Mouse (Mus musculus) hindbrain, embryonic 16.5 days (tissue): ENCODE measurements around the gene Myh14. TPM values are rescaled to one million over a fixed set of nuclear protein-coding genes. Genes with fewer than 3 reads are reported as not detected.

Experiments
- ATAC-seq: fragments of 200-750 bp; cut with Nextera tagmentation; 2 replicates; pipeline ENCODE4 v1.8.0; 2017; ENCODE audit warnings: moderate TSS enrichment, moderate library complexity
- H3K27ac ChIP-seq: fragments of 300-500 bp; sonication (generic); 2 replicates; pipeline ENCODE4 v1.5.1; 2014; ENCODE audit warnings: low read depth, mild to moderate bottlenecking, control low read depth, low read length, moderate library complexity
- H3K27me3 ChIP-seq: fragments of 300-500 bp; sonication (generic); replicated peaks from 2 replicates; pipeline ENCODE4 v1.6.1; 2014; ENCODE audit warnings: low read length; ENCODE audit not compliant: control insufficient read depth, insufficient read depth
- H3K36me3 ChIP-seq: fragments of 300-500 bp; sonication (generic); 2 replicates; pipeline ENCODE4 v1.6.1; 2014; ENCODE audit warnings: mild to moderate bottlenecking, low read length, moderate library complexity, mixed read lengths; ENCODE audit not compliant: control insufficient read depth, insufficient read depth
- H3K4me1 ChIP-seq: fragments of 300-500 bp; sonication (generic); 2 replicates; pipeline ENCODE4 v1.6.1; 2014; ENCODE audit warnings: low read depth, low read length; ENCODE audit not compliant: control insufficient read depth, insufficient read depth
- H3K4me2 ChIP-seq: fragments of 300-500 bp; sonication (generic); 2 replicates; pipeline ENCODE4 v1.6.1; 2014; ENCODE audit warnings: mild to moderate bottlenecking, low read length, control low read depth, moderate library complexity
- H3K4me3 ChIP-seq: fragments of 300-500 bp; sonication (generic); 2 replicates; pipeline ENCODE4 v1.5.1; 2014; ENCODE audit warnings: mild to moderate bottlenecking, low read length, control low read depth, moderate library complexity
- H3K9ac ChIP-seq: fragments of 300-500 bp; sonication (generic); 2 replicates; pipeline ENCODE4 v1.6.1; 2014; ENCODE audit warnings: low read depth, mild to moderate bottlenecking, control low read depth, low read length, moderate library complexity
- H3K9me3 ChIP-seq: fragments of 300-500 bp; sonication (generic); 2 replicates; pipeline ENCODE4 v1.6.1; 2014; ENCODE audit warnings: mild to moderate bottlenecking, low read length, moderate library complexity; ENCODE audit not compliant: control insufficient read depth
- WGBS: fragments of 180-500 bp; shearing (Covaris S2); extraction: QIAGEN DNeasy Blood & Tissue Kit; methylation state at CpG from one replicate; pipeline ENCODE4 v1.1.7; 2014; 5-methylcytosine and 5-hydroxymethylcytosine counted together
- polyA plus RNA-seq: library from polyadenylated mRNA; unstranded; fragments of >200 nt; fragmentation: Nextera tagmentation; extraction: Ambion mirVana; gene quantifications from 2 replicates; pipeline ENCODE4 v1.2.1, GENCODE M21; 2015

Myh14 gene
- polyA plus RNA-seq, 1 experiment from 2014 or later = 8.0 TPM

DNA sequence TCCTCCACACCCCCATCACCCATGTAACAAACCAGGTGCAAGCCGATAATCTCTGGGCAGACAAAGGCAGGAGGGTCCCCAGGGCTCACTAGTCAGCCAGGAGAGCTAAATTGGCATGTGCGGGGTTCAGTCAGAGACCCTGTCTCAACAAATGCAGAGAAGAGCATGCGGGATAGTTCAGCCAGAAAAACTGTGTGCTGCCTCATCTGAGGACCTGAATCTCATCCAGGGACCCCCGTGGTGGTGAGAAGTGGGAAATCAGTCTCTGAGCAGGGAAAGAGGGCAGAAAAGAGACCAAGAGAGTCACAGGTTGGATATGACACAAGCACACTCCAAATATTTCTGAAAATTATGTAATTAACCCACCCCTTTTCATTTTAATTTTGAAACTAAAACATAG, 5.5 kb upstream of the Myh14 start:
- H3K4me2 ChIP-seq = no peak overlapping the region
- no peak overlapping the region for H3K4me3 ChIP-seq
- no peaks in the 10 kb centered on the region for H3K27me3 ChIP-seq
- H3K4me1 ChIP-seq = peaks cover 2% of the 10 kb centered on the region
- no peak overlapping the region for H3K9ac ChIP-seq
- H3K27ac ChIP-seq = no peak overlapping the region
- no peaks in the 10 kb centered on the region for H3K36me3 ChIP-seq
- WGBS = 55% methylated on average over 4 of the region's 4 CpGs
- H3K9me3 ChIP-seq = no peaks in the 10 kb centered on the region
- no peak for ATAC-seq

DNA sequence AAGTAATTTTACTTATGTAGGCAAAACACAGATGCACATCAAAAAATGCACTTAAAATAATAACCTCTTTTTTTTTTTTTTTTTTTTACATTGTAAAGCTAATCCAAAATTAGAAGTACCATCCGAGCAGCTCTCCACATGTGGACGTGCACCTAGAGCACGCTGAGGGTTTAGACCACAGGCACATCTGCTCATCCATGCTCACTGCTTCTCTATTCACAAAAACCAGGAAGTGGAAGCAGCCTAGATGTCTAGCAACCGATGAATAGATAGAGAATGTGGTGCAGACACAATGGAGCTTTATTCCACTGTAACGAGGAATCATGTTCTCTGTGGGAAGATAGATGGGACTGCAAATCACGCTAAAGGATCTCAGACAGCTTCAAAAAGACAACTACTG, 4.5 kb upstream of the Myh14 start:
- H3K4me3 ChIP-seq = no peak overlapping the region
- no peak overlapping the region for H3K4me2 ChIP-seq
- 47% methylated on average over 6 of the region's 6 CpGs for WGBS
- peaks cover 5% of the 10 kb centered on the region; the same call in 1 of the 2 replicates for H3K27me3 ChIP-seq
- H3K4me1 ChIP-seq = peaks cover 7% of the 10 kb centered on the region
- H3K27ac ChIP-seq = no peak overlapping the region
- ATAC-seq = no peak
- H3K36me3 ChIP-seq = no peaks in the 10 kb centered on the region
- H3K9me3 ChIP-seq = no peaks in the 10 kb centered on the region
- H3K9ac ChIP-seq = no peak overlapping the region

DNA sequence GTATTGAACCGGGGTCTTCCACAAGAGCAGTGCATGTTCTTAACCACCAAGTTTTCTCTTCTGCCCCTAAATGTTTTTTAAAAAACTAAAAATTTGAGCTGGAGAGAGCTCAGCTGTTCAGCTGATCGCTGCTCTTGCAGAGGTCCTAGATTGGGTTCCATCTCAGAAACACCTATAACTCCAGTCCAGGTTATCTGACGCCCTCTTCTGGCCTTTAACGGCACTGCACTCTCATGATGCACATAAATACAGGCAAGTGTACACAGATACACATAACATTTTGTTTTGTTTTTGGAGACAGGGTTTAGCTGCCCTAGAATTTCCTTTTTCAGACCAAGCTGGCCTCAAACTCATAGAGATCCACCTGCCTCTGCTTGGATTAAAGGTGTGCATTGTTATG, 3.9 kb upstream of the Myh14 start:
- no peak overlapping the region for H3K27ac ChIP-seq
- no peak overlapping the region for H3K9ac ChIP-seq
- H3K27me3 ChIP-seq = peaks cover 5% of the 10 kb centered on the region; the same call in 1 of the 2 replicates
- no peak for ATAC-seq
- WGBS = 79% methylated on average over 4 of the region's 4 CpGs
- no peak overlapping the region for H3K4me2 ChIP-seq
- no peak overlapping the region for H3K4me3 ChIP-seq
- H3K4me1 ChIP-seq = peaks cover 7% of the 10 kb centered on the region
- no peaks in the 10 kb centered on the region for H3K36me3 ChIP-seq
- no peaks in the 10 kb centered on the region for H3K9me3 ChIP-seq

DNA sequence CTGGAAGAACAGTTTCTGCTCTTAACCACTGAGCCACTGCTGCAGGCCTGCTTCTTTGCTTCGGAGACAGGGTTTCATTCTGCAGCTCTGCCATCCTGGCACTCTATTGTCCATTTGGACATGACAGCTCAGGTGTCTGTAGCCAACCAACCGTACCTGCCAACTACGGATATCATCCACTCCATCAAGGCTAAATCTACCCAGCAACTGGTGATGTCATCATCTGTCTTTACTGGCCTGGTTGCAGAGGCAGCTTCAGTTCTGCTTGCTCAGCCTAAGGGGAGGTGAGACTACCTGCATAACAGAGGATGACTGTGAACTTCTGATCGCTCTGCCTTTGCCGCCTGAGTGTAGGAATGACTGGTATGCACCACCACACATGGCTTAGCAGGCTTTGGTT, 1.6 kb upstream of the Myh14 start:
- Histone ChIP-seq H3K4me3 (no peak overlapping the region), H3K4me2 (no peak overlapping the region), H3K9ac (no peak overlapping the region), H3K4me1 (peaks cover 7% of the 10 kb centered on the region), H3K27ac (no peak overlapping the region), H3K27me3 (peaks cover 10% of the 10 kb centered on the region; the same call in 1 of the 2 replicates), H3K9me3 (no peaks in the 10 kb centered on the region), H3K36me3 (no peaks in the 10 kb centered on the region)
- no peak for ATAC-seq
- WGBS = 85% methylated on average over 5 of the region's 5 CpGs

DNA sequence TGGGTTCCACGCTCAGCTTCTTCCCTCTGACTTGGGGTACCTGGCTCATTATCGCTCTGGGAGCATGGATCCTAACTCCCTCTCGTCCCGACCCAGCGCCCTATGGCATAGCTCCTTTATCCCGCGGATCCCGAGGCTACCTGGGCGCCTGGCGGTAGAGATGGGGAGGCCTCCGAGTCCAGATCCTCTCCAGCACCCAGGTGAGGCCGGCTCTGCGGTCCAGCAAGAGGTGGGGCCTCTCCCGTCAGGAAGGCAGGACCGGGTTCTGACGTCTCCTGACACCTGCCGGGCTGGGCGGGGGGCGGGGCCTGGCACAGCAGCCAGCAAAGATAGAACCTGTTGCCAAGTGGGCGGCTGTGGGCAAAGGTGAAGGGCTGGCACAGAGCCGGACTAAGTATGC, 1.5 kb downstream of the Myh14 start:
- Histone ChIP-seq H3K9ac (no peak overlapping the region), H3K4me3 (no peak overlapping the region), H3K9me3 (no peaks in the 10 kb centered on the region), H3K27me3 (peaks cover 10% of the 10 kb centered on the region; the same call in 1 of the 2 replicates), H3K36me3 (no peaks in the 10 kb centered on the region), H3K4me1 (peaks cover 7% of the 10 kb centered on the region), H3K27ac (no peak overlapping the region), H3K4me2 (no peak overlapping the region)
- no peak for ATAC-seq
- WGBS = 16% methylated on average over 20 of the region's 21 CpGs

DNA sequence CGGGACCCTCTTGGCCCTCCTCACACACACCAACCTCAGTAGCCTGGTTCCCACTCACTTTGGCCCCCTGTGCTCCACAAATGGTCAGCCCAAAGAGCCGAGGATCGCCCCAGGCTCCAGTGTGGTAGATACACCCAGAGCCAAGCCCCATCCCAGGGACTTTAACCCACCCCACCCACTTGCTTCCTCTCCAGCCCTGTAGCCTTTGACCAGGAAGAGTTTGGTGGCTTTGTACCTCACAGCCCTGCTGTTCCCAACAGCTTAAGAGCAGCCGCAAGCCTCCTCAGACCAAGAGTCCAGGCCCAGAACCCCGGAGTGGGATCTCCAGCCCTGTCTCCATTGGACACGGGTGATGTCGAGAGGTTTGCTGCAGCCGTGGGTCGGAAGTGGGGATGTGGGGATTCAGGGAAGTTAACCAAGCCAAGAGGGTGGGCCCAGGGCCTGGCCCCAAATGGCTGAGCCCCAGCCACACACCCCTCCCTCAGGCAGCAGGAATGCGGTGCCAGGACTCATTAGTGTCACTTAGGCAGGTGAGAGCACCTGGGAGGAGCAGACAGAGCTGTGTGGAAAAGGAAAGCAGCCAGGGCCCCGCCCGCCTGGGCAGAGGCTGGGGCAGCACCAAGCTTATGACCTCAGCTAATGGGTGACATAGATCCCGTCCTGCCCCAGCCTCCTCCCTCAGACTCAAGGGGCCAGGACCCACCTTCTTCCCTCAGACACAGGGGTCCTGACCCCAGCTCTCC, 2.5 kb downstream of the Myh14 start:
- H3K9me3 ChIP-seq = no peaks in the 10 kb centered on the region

DNA sequence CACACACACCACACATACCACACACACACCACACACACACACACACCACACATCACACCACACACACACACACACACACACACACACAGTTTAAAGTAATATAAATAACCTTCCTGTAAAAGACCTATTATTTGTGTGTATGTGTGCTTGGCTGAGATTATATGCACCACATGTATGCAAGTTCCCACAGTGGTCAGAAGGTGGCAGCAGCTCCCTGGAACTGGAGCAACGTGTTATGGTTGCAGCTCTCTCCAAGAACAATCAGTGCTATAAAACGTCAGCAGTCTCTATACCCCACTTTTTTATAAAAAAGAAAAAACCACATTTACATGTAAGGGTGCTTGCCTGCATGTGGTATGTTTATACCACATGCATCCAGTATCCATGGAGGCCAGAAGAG, 4.2 kb downstream of the Myh14 start:
- no peak overlapping the region for H3K27ac ChIP-seq
- no peak overlapping the region for H3K9ac ChIP-seq
- no peaks in the 10 kb centered on the region for H3K9me3 ChIP-seq
- H3K36me3 ChIP-seq = no peaks in the 10 kb centered on the region
- no peak for ATAC-seq
- 80% methylated on average over 2 of the region's 2 CpGs for WGBS
- H3K4me3 ChIP-seq = no peak overlapping the region
- peaks cover 7% of the 10 kb centered on the region for H3K4me1 ChIP-seq
- no peak overlapping the region for H3K4me2 ChIP-seq
- H3K27me3 ChIP-seq = peaks cover 10% of the 10 kb centered on the region; the same call in 1 of the 2 replicates

More for the DNA sequence above, 2.5 kb downstream of the Myh14 start:
- Histone ChIP-seq H3K9ac (no peak overlapping the region), H3K4me3 (no peak overlapping the region), H3K4me1 (peaks cover 7% of the 10 kb centered on the region), H3K36me3 (no peaks in the 10 kb centered on the region), H3K4me2 (no peak overlapping the region), H3K27ac (no peak overlapping the region), H3K27me3 (peaks cover 10% of the 10 kb centered on the region; the same call in 1 of the 2 replicates)
- WGBS = 76% methylated on average over 13 of the region's 13 CpGs
- no peak for ATAC-seq

DNA sequence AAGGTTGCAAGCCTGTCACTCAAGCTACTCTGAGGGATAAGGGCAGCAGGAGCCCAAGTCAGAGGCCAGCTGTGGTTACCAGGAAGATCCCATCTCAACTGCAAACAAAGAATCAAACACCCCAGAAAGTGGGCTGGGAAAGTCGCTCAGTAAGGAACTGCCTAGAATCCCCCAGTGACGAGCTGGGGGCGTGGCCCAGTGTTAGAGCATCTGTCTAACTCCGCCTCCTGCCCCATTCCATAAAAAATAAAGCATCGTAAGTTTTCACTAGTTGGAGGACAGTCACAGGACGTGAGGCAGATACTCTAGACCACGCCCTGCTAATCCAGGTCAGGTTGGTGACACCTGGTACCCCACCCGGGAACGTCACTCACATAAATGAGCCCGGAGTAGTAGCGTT, 5.9 kb downstream of the Myh14 start:
- Histone ChIP-seq H3K4me2 (no peak overlapping the region), H3K9ac (no peak overlapping the region), H3K4me3 (no peak overlapping the region), H3K9me3 (no peaks in the 10 kb centered on the region), H3K36me3 (no peaks in the 10 kb centered on the region), H3K27ac (no peak overlapping the region), H3K4me1 (no peaks in the 10 kb centered on the region), H3K27me3 (peaks cover 5% of the 10 kb centered on the region; the same call in 1 of the 2 replicates)
- WGBS = 43% methylated on average over 11 of the region's 11 CpGs
- no peak for ATAC-seq

DNA sequence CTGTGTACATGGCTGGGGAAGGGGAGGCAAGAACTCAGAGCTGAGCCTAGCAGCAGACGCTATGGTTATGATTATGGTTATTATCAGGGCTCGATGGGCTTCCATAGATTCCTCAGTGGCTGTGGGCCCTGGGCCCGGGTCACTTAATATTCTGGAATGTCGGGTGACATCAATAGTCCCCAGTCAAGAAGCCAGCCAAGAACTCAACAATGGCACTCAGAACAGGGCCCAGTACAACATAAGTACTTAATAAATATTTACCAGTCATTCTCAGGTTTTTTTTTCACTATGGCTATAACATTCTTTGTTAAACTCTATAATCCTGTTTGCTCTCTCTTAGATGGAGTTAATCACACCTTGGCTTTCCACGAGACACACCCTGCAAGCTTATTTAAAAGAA, 7.1 kb downstream of the Myh14 start:
- ATAC-seq = no peak
- Histone ChIP-seq H3K27ac (no peak overlapping the region), H3K4me1 (no peaks in the 10 kb centered on the region), H3K9ac (no peak overlapping the region), H3K4me3 (no peak overlapping the region), H3K36me3 (no peaks in the 10 kb centered on the region), H3K27me3 (peaks cover 4% of the 10 kb centered on the region; the same call in 1 of the 2 replicates), H3K9me3 (no peaks in the 10 kb centered on the region), H3K4me2 (no peak overlapping the region)
- WGBS = 84% methylated on average over 5 of the region's 5 CpGs
